Comparison of ENCODE assay signal across 16 mouse cellular contexts in the genomic region with DNA sequence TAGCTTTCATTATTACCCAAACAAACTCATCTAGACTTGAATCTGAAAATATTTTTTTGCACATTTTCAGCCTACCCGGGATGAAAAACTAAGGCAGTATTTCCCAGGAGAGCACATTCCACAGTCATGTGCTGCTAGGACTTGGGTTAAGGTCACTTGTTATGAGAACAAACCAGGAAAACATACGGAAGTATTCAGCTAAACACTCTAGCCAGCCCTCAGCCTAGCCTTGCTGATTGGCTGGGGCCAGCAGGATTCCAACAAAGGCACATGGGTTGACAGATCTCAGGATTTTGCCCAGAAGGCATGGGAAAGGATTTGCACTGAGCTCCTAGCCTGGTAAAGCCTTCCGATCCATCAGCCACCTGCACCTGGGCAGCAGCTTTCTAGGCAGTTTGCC.
DNase-seq lines count a peak whose midpoint lies in the region; ATAC-seq lines count a peak whose summit lies in the region.
"Had no signal": no experiment of that assay in that cellular context is flagged by ENCODE, and none has a peak within 500 bp of the region (broad histone marks: within the 10 kb centered on the region; RNA-seq: fewer than 3 reads in every experiment).

No protein-coding gene starts in this region.

- no peak overlapping the region for H3K4me2 ChIP-seq in heart, embryonic 11.5 days
- H3K4me2 ChIP-seq: embryonic facial prominence, embryonic 12.5 days; liver, embryonic 15.5 days had no signal

- no peak overlapping the region for H3K27ac ChIP-seq in heart, embryonic 11.5 days (ENCODE audit: low read depth, low read length)
- H3K27ac ChIP-seq: embryonic facial prominence, embryonic 12.5 days; layer of hippocampus, adult 2 months; liver, embryonic 15.5 days had no signal

- H3K4me1 ChIP-seq in heart, embryonic 11.5 days (ENCODE audit: control insufficient read depth, insufficient read depth, low read length), result peaks cover 6% of the 10 kb centered on the region
- H3K4me1 ChIP-seq: liver, embryonic 15.5 days had no signal

- H3K36me3 ChIP-seq in heart, embryonic 11.5 days (ENCODE audit: control insufficient read depth, insufficient read depth, low read length), result no peaks in the 10 kb centered on the region
- H3K36me3 ChIP-seq: embryonic facial prominence, embryonic 12.5 days; liver, embryonic 15.5 days had no signal

- H3K9me3 ChIP-seq in heart, embryonic 11.5 days (replicated peaks; ENCODE audit: control insufficient read depth, low read length), result no peaks in the 10 kb centered on the region
- H3K9me3 ChIP-seq: embryonic facial prominence, embryonic 12.5 days; liver, embryonic 15.5 days; megakaryocyte, embryonic 14.5 days had no signal

- H3K27me3 ChIP-seq in heart, embryonic 11.5 days (ENCODE audit: control insufficient read depth, insufficient read depth, low read length), result no peaks in the 10 kb centered on the region; the same call in 1 of the 2 replicates
- H3K27me3 ChIP-seq: embryonic facial prominence, embryonic 12.5 days; liver, embryonic 15.5 days had no signal

- WGBS in heart, embryonic 11.5 days (ENCODE audit: insufficient replicate concordance), result 66% methylated on average over 3 of the region's 3 CpGs

- peak; percentile 54 to 69 for DNase-seq in heart, adult 9 months (ENCODE audit: low spot score in 2 of 2)
- peak; percentile 36 for DNase-seq in 3T3-L1 (ENCODE audit: low read depth, low spot score)
- peak; percentile 67 for DNase-seq in NIH3T3 (ENCODE audit: low read depth)
- DNase-seq in kidney, postnatal 36 days, result peak; percentile 47 to 68
- DNase-seq in adrenal gland, adult 2 months, result no peak
- no peak for DNase-seq in liver
- DNase-seq: adrenal gland, postnatal 25 days; cerebellum, postnatal 10 days; thymus, adult 18-20 months had no signal

- ATAC-seq in heart, embryonic 11.5 days (replicated peaks; ENCODE audit: insufficient number of reproducible peaks, low FRiP score, low TSS enrichment), result no peak
- ATAC-seq: inflammation-experienced regulatory T-cells, adult 6 months; midbrain, embryonic 16.5 days had no signal

- H3K9ac ChIP-seq in heart, embryonic 11.5 days (ENCODE audit: low read depth, low read length), result no peak overlapping the region
- H3K9ac ChIP-seq: embryonic facial prominence, embryonic 12.5 days; liver, embryonic 15.5 days had no signal

- no peak overlapping the region for H3K4me3 ChIP-seq in heart, embryonic 11.5 days (ENCODE audit: low read depth, low read length)
- H3K4me3 ChIP-seq: embryonic facial prominence, embryonic 12.5 days; layer of hippocampus, adult 2 months; liver, embryonic 15.5 days; megakaryocyte, embryonic 14.5 days had no signal

Comparison
In these comparisons a context has a peak if more than half of its experiments do, and no peak if none do; other contexts are left out.
1. DNase-seq: peak in heart, adult 9 months (2 of 2), 3T3-L1 (single experiment), NIH3T3 (single experiment) and kidney, postnatal 36 days (2 of 2); none in adrenal gland, adult 2 months (single experiment) and liver (single experiment).